Mouse (Mus musculus) embryonic fibroblast, embryonic 13.5 days (primary cell): ENCODE data around the gene Atf6.

Source experiments
- CTCF ChIP-seq: IDR thresholded peaks from 2 replicates; pipeline ENCODE4 v1.5.1; 2011; ENCODE audit warnings: mild to moderate bottlenecking, control low read depth, low read length, moderate library complexity, borderline replicate concordance; ENCODE audit not compliant: insufficient read depth
- POLR2A ChIP-seq: IDR thresholded peaks from 2 replicates; pipeline ENCODE4 v1.6.1; 2011; ENCODE audit warnings: low read depth, mild to moderate bottlenecking, control low read depth, low read length, moderate library complexity

DNA sequence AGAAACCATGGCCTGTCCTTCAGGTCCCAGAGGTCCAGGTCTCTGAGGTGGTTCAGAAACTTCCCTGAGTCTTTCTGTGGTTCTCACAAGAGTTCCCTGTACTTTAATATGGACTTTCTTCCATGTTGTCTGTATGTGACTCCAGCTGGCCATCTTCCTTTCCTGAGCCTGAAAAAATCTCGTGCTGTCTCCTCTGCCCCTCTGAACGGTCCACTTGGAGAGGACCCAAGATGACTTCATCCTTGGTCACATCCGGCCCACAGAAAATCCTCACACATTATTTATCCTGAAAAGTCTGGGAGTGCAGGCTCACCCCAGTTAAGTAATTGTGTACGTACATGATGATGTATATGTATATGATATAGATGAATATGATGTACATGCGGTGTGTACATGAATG lies 176.3 kb downstream of the Atf6 start:
- TF ChIP-seq POLR2A (no peak), CTCF (no peak)
